Mouse (Mus musculus): ENCODE results near the gene Kat14. TPM values are rescaled to one million over a fixed set of nuclear protein-coding genes. Genes with fewer than 3 reads are reported as not detected.

Gene Kat14
- polyA plus RNA-seq, 1 experiment = 42.9 TPM

DNA sequence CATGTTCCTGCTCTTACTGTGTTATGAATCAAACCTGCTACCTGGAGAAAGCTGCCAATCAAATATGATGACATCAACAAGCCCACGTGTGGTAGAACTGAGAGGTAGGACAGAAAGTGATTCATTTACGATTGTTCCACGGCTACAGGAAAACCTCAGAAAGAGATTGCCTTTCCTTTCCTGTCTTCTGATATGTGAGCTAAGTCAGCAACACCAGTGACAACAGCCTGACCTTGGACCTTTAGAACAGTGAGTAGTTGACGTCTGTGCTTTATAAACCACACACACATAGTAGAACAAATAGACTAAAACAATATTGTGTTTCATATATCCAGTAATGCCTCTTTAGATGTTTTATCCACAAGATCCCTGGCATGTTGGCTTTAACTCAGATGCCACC is 25.6 kb upstream of the Kat14 start:
- H3K27me3 ChIP-seq (ENCODE audit: control insufficient read depth, insufficient read depth, low read length, poor library complexity, severe bottlenecking) = no peaks in the 10 kb centered on the region
- H3K4me3 ChIP-seq (ENCODE audit: low read depth, low read length) = no peak overlapping the region
- no peaks in the 10 kb centered on the region for H3K36me3 ChIP-seq (ENCODE audit: control insufficient read depth, insufficient read depth, low read length, poor library complexity, severe bottlenecking)
- H3K9me3 ChIP-seq (replicated peaks; ENCODE audit: control insufficient read depth, insufficient read depth, low read length, poor library complexity, severe bottlenecking) = no peaks in the 10 kb centered on the region
- no peaks in the 10 kb centered on the region for H3K4me1 ChIP-seq (ENCODE audit: control insufficient read depth, insufficient read depth, low read length)
- H3K27ac ChIP-seq (ENCODE audit: insufficient read depth, low read length) = no peak overlapping the region
- TF ChIP-seq EP300 (IDR thresholded peaks at IDR 0.05; ENCODE audit: insufficient read depth, low read depth, low read length) (no peak), CTCF (IDR thresholded peaks at IDR 0.05; ENCODE audit: low read depth, low read length) (no peak), POLR2A (IDR thresholded peaks at IDR 0.05; ENCODE audit: insufficient read depth, low read length) (no peak)
- H3K9ac ChIP-seq (ENCODE audit: low read depth, poor library complexity, severe bottlenecking) = no peak overlapping the region

GRCm38 (mm10) chr2:144348525-144348924 is 20.3 kb upstream of the Kat14 start:
- Histone ChIP-seq H3K36me3 (ENCODE audit: control insufficient read depth, insufficient read depth, low read length, poor library complexity, severe bottlenecking) (no peaks in the 10 kb centered on the region), H3K4me3 (ENCODE audit: low read depth, low read length) (no peak overlapping the region)
- TF ChIP-seq EP300 (IDR thresholded peaks at IDR 0.05; ENCODE audit: insufficient read depth, low read depth, low read length) = no peak
- TF ChIP-seq CTCF (IDR thresholded peaks at IDR 0.05; ENCODE audit: low read depth, low read length) = peak; percentile 62
- TF ChIP-seq POLR2A (IDR thresholded peaks at IDR 0.05; ENCODE audit: insufficient read depth, low read length) = no peak

DNA sequence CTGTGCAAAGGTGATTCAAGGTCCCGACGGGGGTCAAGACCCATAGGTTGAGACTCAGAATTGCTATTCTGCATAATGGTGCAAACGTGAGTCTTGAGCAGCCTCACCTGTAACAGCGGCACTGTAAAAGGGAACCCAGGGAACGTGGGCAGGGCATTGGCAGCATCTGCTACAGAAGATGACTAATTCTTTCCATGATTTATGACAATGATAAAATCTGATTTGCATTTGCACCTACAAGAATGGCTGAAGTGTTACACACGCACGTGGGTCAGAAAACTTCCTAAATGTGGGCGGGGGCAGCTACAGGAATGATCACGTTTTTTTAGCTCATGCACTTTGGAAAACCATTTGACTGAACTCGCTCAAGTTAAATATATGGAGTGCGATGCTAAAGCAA is 15.9 kb upstream of the Kat14 start:
- H3K4me3 ChIP-seq (ENCODE audit: low read depth, low read length) = no peak overlapping the region
- H3K36me3 ChIP-seq (ENCODE audit: control insufficient read depth, insufficient read depth, low read length, poor library complexity, severe bottlenecking) = no peaks in the 10 kb centered on the region
- no peak overlapping the region for H3K9ac ChIP-seq (ENCODE audit: low read depth, poor library complexity, severe bottlenecking)
- H3K9me3 ChIP-seq (replicated peaks; ENCODE audit: control insufficient read depth, insufficient read depth, low read length, poor library complexity, severe bottlenecking) = no peaks in the 10 kb centered on the region
- no peaks in the 10 kb centered on the region for H3K27me3 ChIP-seq (ENCODE audit: control insufficient read depth, insufficient read depth, low read length, poor library complexity, severe bottlenecking)
- no peak for TF ChIP-seq CTCF (IDR thresholded peaks at IDR 0.05; ENCODE audit: low read depth, low read length)
- TF ChIP-seq EP300 (IDR thresholded peaks at IDR 0.05; ENCODE audit: insufficient read depth, low read depth, low read length) = no peak
- no peak for TF ChIP-seq POLR2A (IDR thresholded peaks at IDR 0.05; ENCODE audit: insufficient read depth, low read length)
- H3K27ac ChIP-seq (ENCODE audit: insufficient read depth, low read length) = no peak overlapping the region
- no peaks in the 10 kb centered on the region for H3K4me1 ChIP-seq (ENCODE audit: control insufficient read depth, insufficient read depth, low read length)

More at GRCm38 (mm10) chr2:144348525-144348924, 20.3 kb upstream of the Kat14 start:
- H3K9ac ChIP-seq (ENCODE audit: low read depth, poor library complexity, severe bottlenecking) = no peak overlapping the region
- H3K27ac ChIP-seq (ENCODE audit: insufficient read depth, low read length) = no peak overlapping the region
- no peaks in the 10 kb centered on the region for H3K9me3 ChIP-seq (replicated peaks; ENCODE audit: control insufficient read depth, insufficient read depth, low read length, poor library complexity, severe bottlenecking)
- no peaks in the 10 kb centered on the region for H3K27me3 ChIP-seq (ENCODE audit: control insufficient read depth, insufficient read depth, low read length, poor library complexity, severe bottlenecking)
- no peaks in the 10 kb centered on the region for H3K4me1 ChIP-seq (ENCODE audit: control insufficient read depth, insufficient read depth, low read length)

GRCm38 (mm10) chr2:144369020-144369421 is 238 bp downstream of the Kat14 start:
- Histone ChIP-seq H3K4me3 (ENCODE audit: low read depth, low read length) (peak overlapping the region; percentile 100), H3K36me3 (ENCODE audit: control insufficient read depth, insufficient read depth, low read length, poor library complexity, severe bottlenecking) (peaks cover 8% of the 10 kb centered on the region), H3K27ac (ENCODE audit: insufficient read depth, low read length) (peak overlapping the region; percentile 90), H3K9me3 (replicated peaks; ENCODE audit: control insufficient read depth, insufficient read depth, low read length, poor library complexity, severe bottlenecking) (no peaks in the 10 kb centered on the region), H3K9ac (ENCODE audit: low read depth, poor library complexity, severe bottlenecking) (peak overlapping the region; percentile 92), H3K4me1 (ENCODE audit: control insufficient read depth, insufficient read depth, low read length) (no peaks in the 10 kb centered on the region), H3K27me3 (ENCODE audit: control insufficient read depth, insufficient read depth, low read length, poor library complexity, severe bottlenecking) (no peaks in the 10 kb centered on the region)
- TF ChIP-seq CTCF (IDR thresholded peaks at IDR 0.05; ENCODE audit: low read depth, low read length) = no peak
- peak; percentile 58; the same call in 1 of the 2 replicates for TF ChIP-seq EP300 (IDR thresholded peaks at IDR 0.05; ENCODE audit: insufficient read depth, low read depth, low read length)
- TF ChIP-seq POLR2A (IDR thresholded peaks at IDR 0.05; ENCODE audit: insufficient read depth, low read length) = no peak

- TF ChIP-seq EP300 (IDR thresholded peaks at IDR 0.05; ENCODE audit: insufficient read depth, low read depth, low read length) (no peak), CTCF (IDR thresholded peaks at IDR 0.05; ENCODE audit: low read depth, low read length) (no peak), POLR2A (IDR thresholded peaks at IDR 0.05; ENCODE audit: insufficient read depth, low read length) (no peak)
- Histone ChIP-seq H3K4me3 (ENCODE audit: low read depth, low read length) (peak overlapping the region; percentile 100), H3K27ac (ENCODE audit: insufficient read depth, low read length) (peak overlapping the region; percentile 90)
Measured at GRCm38 (mm10) chr2:144369511-144369910, 728 bp downstream of the Kat14 start.

DNA sequence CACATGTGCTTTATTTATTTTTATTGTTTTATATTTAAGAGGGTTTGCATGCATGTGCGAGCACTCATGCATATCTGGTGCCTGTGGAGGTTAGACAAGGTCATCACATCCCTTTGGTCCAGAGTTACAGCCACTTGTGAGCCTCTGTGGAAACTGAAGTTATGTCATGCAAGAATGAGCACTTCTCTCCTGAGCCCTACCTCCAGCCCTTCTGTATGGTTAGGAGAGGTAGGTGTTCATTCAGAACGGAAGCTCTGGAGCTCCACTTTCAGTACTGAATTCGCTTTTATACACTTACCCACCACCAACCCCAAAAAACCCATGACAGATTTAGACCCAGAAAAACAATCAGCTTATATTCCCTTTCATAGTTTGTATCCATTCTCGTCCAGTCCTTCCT is 2.8 kb downstream of the Kat14 start:
- Histone ChIP-seq H3K36me3 (ENCODE audit: control insufficient read depth, insufficient read depth, low read length, poor library complexity, severe bottlenecking) (peaks cover 16% of the 10 kb centered on the region), H3K9ac (ENCODE audit: low read depth, poor library complexity, severe bottlenecking) (no peak overlapping the region), H3K4me1 (ENCODE audit: control insufficient read depth, insufficient read depth, low read length) (no peaks in the 10 kb centered on the region), H3K9me3 (replicated peaks; ENCODE audit: control insufficient read depth, insufficient read depth, low read length, poor library complexity, severe bottlenecking) (no peaks in the 10 kb centered on the region), H3K27ac (ENCODE audit: insufficient read depth, low read length) (no peak overlapping the region), H3K27me3 (ENCODE audit: control insufficient read depth, insufficient read depth, low read length, poor library complexity, severe bottlenecking) (no peaks in the 10 kb centered on the region), H3K4me3 (ENCODE audit: low read depth, low read length) (no peak overlapping the region)
- no peak for TF ChIP-seq POLR2A (IDR thresholded peaks at IDR 0.05; ENCODE audit: insufficient read depth, low read length)
- no peak for TF ChIP-seq EP300 (IDR thresholded peaks at IDR 0.05; ENCODE audit: insufficient read depth, low read depth, low read length)
- TF ChIP-seq CTCF (IDR thresholded peaks at IDR 0.05; ENCODE audit: low read depth, low read length) = no peak

More at GRCm38 (mm10) chr2:144369511-144369910, 728 bp downstream of the Kat14 start:
- Histone ChIP-seq H3K9ac (ENCODE audit: low read depth, poor library complexity, severe bottlenecking) (peak overlapping the region; percentile 92), H3K27me3 (ENCODE audit: control insufficient read depth, insufficient read depth, low read length, poor library complexity, severe bottlenecking) (no peaks in the 10 kb centered on the region), H3K4me1 (ENCODE audit: control insufficient read depth, insufficient read depth, low read length) (no peaks in the 10 kb centered on the region), H3K9me3 (replicated peaks; ENCODE audit: control insufficient read depth, insufficient read depth, low read length, poor library complexity, severe bottlenecking) (no peaks in the 10 kb centered on the region), H3K36me3 (ENCODE audit: control insufficient read depth, insufficient read depth, low read length, poor library complexity, severe bottlenecking) (peaks cover 8% of the 10 kb centered on the region)
